Mouse (Mus musculus): ENCODE measurements around the gene Atrip.
A peak's percentile ranks its signal among the peaks of the same experiment; 100 is the strongest.

Atrip gene

GRCm38 (mm10) chr9:109097831-109098230, 23.9 kb upstream of the Atrip start:
- peak; percentile 68 for DNase-seq (ENCODE audit: low read depth)

- no peak for DNase-seq (ENCODE audit: low read depth)
These were observed 23.4 kb upstream of the Atrip start for GRCm38 (mm10) chr9:109097291-109097690.

- no peak for DNase-seq (ENCODE audit: low read depth)
These were observed 22.9 kb upstream of the Atrip start for GRCm38 (mm10) chr9:109096856-109097255.

- DNase-seq (ENCODE audit: low read depth), result no peak
These were observed 22.3 kb upstream of the Atrip start for GRCm38 (mm10) chr9:109096251-109096661.

GRCm38 (mm10) chr9:109095137-109095982, 21.4 kb upstream of the Atrip start, which contains the start of gene Plxnb1:
TSS of gene Plxnb1 (plus strand) at chr9:109095389.
- no peak for DNase-seq (ENCODE audit: low read depth)

- no peak for DNase-seq (ENCODE audit: low read depth)
These were observed 20.7 kb upstream of the Atrip start for GRCm38 (mm10) chr9:109094553-109095136.

- no peak for DNase-seq (ENCODE audit: low read depth)
These were observed 20.0 kb upstream of the Atrip start for GRCm38 (mm10) chr9:109093786-109094552.

GRCm38 (mm10) chr9:109092799-109093198, 18.9 kb upstream of the Atrip start:
- no peak for DNase-seq (ENCODE audit: low read depth)

- no peak for DNase-seq (ENCODE audit: low read depth)
These were observed 17.9 kb upstream of the Atrip start for GRCm38 (mm10) chr9:109091802-109092201.

GRCm38 (mm10) chr9:109090446-109090845, 16.5 kb upstream of the Atrip start:
- DNase-seq (ENCODE audit: low read depth), result no peak

- DNase-seq (ENCODE audit: low read depth), result no peak
These were observed 14.1 kb upstream of the Atrip start for GRCm38 (mm10) chr9:109087987-109088386.

- no peak for DNase-seq (ENCODE audit: low read depth)
These were observed 11.0 kb upstream of the Atrip start for GRCm38 (mm10) chr9:109084922-109085321.

GRCm38 (mm10) chr9:109082124-109082800, 8.3 kb upstream of the Atrip start, which contains the start of the genes Ccdc51 and Tma7:
TSS of gene Ccdc51 (plus strand) at chr9:109082493.
TSS of gene Tma7 (minus strand) at chr9:109082587.
- no peak for DNase-seq (ENCODE audit: low read depth)

GRCm38 (mm10) chr9:109081749-109082123, 7.8 kb upstream of the Atrip start:
- DNase-seq (ENCODE audit: low read depth), result no peak

GRCm38 (mm10) chr9:109080516-109080915, 6.6 kb upstream of the Atrip start:
- DNase-seq (ENCODE audit: low read depth), result no peak

GRCm38 (mm10) chr9:109068095-109068735, 5.7 kb downstream of the Atrip start:
- DNase-seq (ENCODE audit: low read depth), result no peak

- DNase-seq (ENCODE audit: low read depth), result no peak
These were observed 13.0 kb downstream of the Atrip start for GRCm38 (mm10) chr9:109060898-109061295.

GRCm38 (mm10) chr9:109060184-109060897, 13.6 kb downstream of the Atrip start:
- DNase-seq (ENCODE audit: low read depth), result no peak

GRCm38 (mm10) chr9:109059136-109059903, 14.6 kb downstream of the Atrip start, which contains the start of gene Trex1:
TSS of gene Trex1 (minus strand) at chr9:109059734.
- DNase-seq (ENCODE audit: low read depth), result peak; percentile 89

Data from fibroblast of lung, adult 2 months (primary cell).